Mouse (Mus musculus): ENCODE results near the gene Smim6. TPM values are rescaled to one million over a fixed set of nuclear protein-coding genes. Genes with fewer than 3 reads are reported as not detected.
A peak's percentile ranks its signal among the peaks of the same experiment; 100 is the strongest.

The Smim6 gene
- polyA plus RNA-seq, 1 experiment from 2014 or later = 40.9 TPM

DNA sequence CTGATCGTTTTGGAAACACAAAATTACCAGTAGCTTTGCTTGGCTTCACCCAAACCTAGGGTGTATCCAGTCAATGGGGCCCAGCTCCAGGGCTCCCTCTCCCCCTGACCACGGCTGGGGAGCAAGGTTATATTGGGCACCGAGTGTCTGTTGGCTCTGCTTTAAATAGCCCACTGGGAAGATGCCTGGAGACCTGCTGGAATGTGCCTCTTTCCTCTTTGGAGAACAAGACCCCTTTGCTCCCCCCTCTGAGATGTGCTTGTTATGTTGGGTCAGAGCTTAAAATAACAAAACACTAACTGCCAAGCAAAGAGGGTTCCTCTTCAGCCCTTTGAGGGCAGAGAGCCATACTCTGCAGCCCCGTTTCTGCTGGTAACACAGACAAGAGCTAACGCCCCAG is 9.6 kb upstream of the Smim6 start:
- no peak for ATAC-seq (ENCODE audit: insufficient read depth, low FRiP score, low read depth)
- no peak overlapping the region for H3K4me2 ChIP-seq
- H3K36me3 ChIP-seq = no peaks in the 10 kb centered on the region
- no peak overlapping the region for H3K4me3 ChIP-seq (replicated peaks)
- 74% methylated on average over 5 of the region's 5 CpGs for WGBS
- no peak overlapping the region for H3K9ac ChIP-seq
- peaks cover 47% of the 10 kb centered on the region for H3K4me1 ChIP-seq
- no peak overlapping the region for H3K27ac ChIP-seq
- no peaks in the 10 kb centered on the region for H3K9me3 ChIP-seq
- no peaks in the 10 kb centered on the region for H3K27me3 ChIP-seq (replicated peaks)

GRCm38 (mm10) chr11:115902831-115903230 is 9.0 kb upstream of the Smim6 start:
- no peak overlapping the region for H3K9ac ChIP-seq
- H3K4me1 ChIP-seq = peaks cover 47% of the 10 kb centered on the region
- H3K9me3 ChIP-seq = no peaks in the 10 kb centered on the region
- no peaks in the 10 kb centered on the region for H3K36me3 ChIP-seq
- no peaks in the 10 kb centered on the region for H3K27me3 ChIP-seq (replicated peaks)
- ATAC-seq (ENCODE audit: insufficient read depth, low FRiP score, low read depth) = no peak
- H3K4me3 ChIP-seq (replicated peaks) = no peak overlapping the region
- peak overlapping the region; percentile 26; the same call in 1 of the 2 replicates for H3K27ac ChIP-seq
- 60% methylated on average over 1 of the region's 1 CpGs for WGBS
- no peak overlapping the region for H3K4me2 ChIP-seq

DNA sequence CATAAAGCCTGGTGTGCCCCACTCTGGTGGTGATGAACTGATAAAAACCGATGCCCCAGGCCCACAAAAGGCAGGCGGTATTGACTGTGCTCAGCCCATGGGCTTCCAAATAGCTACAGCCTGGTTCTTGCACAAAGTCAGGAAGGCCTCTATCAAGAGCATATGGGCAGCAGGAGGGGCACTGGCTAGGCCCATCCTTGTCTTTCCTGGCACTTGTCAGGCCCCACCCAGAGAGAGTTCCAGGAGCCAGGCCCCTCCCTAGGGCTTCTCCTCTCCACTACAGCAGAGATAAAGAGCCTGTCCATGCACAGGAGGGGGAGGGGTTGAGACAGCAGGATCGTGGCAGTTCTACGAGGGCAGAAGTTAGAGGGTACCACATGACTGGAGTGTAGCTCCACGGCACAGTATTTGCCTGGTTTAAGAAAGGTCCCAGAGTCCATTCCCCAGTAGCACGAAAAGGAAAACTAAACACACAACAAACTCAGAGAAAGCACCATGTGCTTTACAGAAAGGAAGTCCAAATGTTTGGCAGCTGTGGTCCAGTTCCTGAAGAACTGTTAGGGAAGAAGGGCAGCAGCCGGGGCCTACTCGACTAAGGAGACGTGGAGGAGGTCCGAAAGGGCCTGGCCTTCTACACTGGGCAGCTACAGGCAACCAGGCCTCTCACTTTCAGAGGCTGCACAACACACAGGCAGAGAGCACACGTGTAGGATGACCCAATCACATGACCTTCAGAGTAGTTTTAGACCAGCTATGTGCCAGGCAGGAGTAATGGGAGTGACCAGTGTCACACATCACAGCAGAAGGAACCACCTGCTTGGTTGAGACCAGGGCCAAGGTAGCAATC is 8.2 kb upstream of the Smim6 start:
- Histone ChIP-seq H3K27me3 (replicated peaks) (no peaks in the 10 kb centered on the region), H3K36me3 (no peaks in the 10 kb centered on the region), H3K4me3 (replicated peaks) (no peak overlapping the region), H3K9me3 (no peaks in the 10 kb centered on the region), H3K4me2 (0 out of 2 replicates have a peak overlapping the region, but pooled peaks have one; percentile 14), H3K4me1 (peaks cover 44% of the 10 kb centered on the region), H3K9ac (no peak overlapping the region), H3K27ac (peak overlapping the region; percentile 67)
- peak; percentile 84 for ATAC-seq (ENCODE audit: insufficient read depth, low FRiP score, low read depth)
- 50% methylated on average over 11 of the region's 11 CpGs for WGBS

GRCm38 (mm10) chr11:115904231-115904955 is 7.4 kb upstream of the Smim6 start:
- Histone ChIP-seq H3K4me3 (replicated peaks) (no peak overlapping the region), H3K9me3 (no peaks in the 10 kb centered on the region), H3K9ac (no peak overlapping the region), H3K4me2 (0 out of 2 replicates have a peak overlapping the region, but pooled peaks have one; percentile 22), H3K36me3 (no peaks in the 10 kb centered on the region), H3K27me3 (replicated peaks) (no peaks in the 10 kb centered on the region), H3K4me1 (peaks cover 42% of the 10 kb centered on the region), H3K27ac (peak overlapping the region; percentile 67)
- WGBS = 63% methylated on average over 8 of the region's 8 CpGs
- no peak for ATAC-seq (ENCODE audit: insufficient read depth, low FRiP score, low read depth)

DNA sequence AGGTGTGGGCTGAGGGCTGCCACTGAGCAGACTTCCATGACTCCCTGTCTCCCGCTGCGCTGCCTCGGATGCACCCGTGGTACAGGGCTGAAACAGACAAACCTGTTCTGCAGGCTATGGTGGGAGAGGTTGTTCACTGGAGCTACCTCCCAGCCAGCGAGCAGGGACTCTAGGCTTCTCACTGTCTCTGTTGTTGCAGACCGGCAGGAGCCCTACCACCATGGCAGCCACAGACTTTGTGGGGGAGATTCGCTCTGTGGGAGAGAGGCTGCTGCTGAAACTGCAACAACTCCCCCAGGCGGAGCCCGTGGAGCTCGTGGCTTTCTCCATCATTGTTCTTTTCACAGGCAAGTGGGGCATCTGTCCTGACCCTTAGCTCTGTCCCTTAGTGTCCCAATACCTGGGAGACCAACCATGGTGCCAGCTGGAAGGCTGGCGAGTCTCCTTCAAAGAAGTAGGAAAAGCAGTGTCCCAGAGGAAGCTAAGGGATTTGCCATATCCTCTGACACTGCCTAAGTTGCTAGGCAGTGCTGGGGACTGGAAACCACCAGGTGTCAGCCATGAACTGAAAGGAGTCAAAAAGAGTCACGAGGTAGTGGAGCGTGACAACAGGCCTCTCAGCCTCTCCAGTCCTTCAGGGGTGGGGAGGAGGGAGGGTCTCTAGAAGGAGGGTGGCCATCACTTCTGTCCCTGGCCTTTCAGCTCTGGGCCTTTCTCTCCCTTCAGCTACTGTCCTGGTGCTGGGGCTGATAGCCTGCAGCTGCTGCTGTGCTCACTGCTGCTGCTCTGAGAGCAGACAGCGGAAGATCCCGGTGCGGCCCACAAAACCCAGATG is 6.6 kb upstream of the Smim6 start:
- 0 out of 2 replicates have a peak, but pooled peaks have one; percentile 24 for ATAC-seq (ENCODE audit: insufficient read depth, low FRiP score, low read depth)
- Histone ChIP-seq H3K4me1 (peaks cover 34% of the 10 kb centered on the region), H3K4me3 (replicated peaks) (no peak overlapping the region), H3K4me2 (0 out of 2 replicates have a peak overlapping the region, but pooled peaks have one; percentile 22), H3K9me3 (no peaks in the 10 kb centered on the region), H3K27ac (peak overlapping the region; percentile 67), H3K9ac (no peak overlapping the region), H3K27me3 (replicated peaks) (no peaks in the 10 kb centered on the region), H3K36me3 (no peaks in the 10 kb centered on the region)
- 55% methylated on average over 16 of the region's 16 CpGs for WGBS

DNA sequence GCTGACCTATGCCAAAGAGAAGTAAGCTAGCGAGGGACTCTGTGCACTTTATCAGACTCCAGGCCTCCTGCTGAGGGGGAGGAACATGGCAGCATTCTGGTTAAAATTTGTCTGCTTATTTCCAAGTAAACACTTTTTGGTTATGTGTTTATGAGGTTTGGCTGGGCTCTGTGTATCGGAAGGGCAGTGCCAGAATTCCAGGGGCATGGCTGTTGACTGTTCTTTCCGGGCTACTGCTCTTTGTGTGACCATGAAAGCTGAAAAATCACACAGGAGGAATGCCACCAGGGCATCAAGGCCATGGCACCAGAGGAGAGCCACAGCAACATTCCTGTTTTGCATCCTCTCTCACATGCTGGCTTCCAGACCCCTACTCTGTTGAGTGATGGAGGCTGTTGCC is 5.7 kb upstream of the Smim6 start:
- 81% methylated on average over 3 of the region's 3 CpGs for WGBS
- Histone ChIP-seq H3K36me3 (no peaks in the 10 kb centered on the region), H3K27ac (no peak overlapping the region; the same call in 1 of the 2 replicates), H3K27me3 (replicated peaks) (no peaks in the 10 kb centered on the region), H3K4me3 (replicated peaks) (no peak overlapping the region), H3K9me3 (no peaks in the 10 kb centered on the region), H3K4me2 (no peak overlapping the region), H3K4me1 (peaks cover 29% of the 10 kb centered on the region), H3K9ac (no peak overlapping the region)
- ATAC-seq (ENCODE audit: insufficient read depth, low FRiP score, low read depth) = no peak

GRCm38 (mm10) chr11:115906521-115906920 is 5.3 kb upstream of the Smim6 start:
- no peaks in the 10 kb centered on the region for H3K36me3 ChIP-seq
- peaks cover 29% of the 10 kb centered on the region for H3K4me1 ChIP-seq
- no peaks in the 10 kb centered on the region for H3K9me3 ChIP-seq
- no peaks in the 10 kb centered on the region for H3K27me3 ChIP-seq (replicated peaks)
- H3K4me3 ChIP-seq (replicated peaks) = no peak overlapping the region
- ATAC-seq (ENCODE audit: insufficient read depth, low FRiP score, low read depth) = no peak
- H3K9ac ChIP-seq = no peak overlapping the region
- H3K4me2 ChIP-seq = no peak overlapping the region
- WGBS = 87% methylated on average over 5 of the region's 5 CpGs
- H3K27ac ChIP-seq = no peak overlapping the region; the same call in 1 of the 2 replicates

DNA sequence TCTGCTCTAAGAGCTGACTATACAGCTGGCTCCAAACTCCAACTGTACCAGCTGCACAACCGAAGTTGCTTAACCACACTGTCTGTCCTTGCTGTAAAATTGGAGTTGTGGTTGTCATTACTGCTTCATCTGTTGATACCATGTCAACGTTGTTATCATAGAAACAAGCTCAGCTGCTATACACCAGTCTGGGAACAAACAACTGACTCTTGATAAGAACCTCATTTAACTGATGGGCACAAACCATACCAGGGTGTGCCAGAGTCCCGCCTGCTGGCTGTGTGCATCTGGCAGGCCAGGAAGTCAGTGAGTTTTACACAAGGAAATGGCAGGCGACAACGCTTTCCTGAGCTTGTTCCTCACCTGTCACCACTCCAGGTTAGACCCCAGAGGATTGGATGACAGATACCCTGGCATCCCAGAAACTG is 669 bp upstream of the Smim6 start:
- H3K4me2 ChIP-seq = peak overlapping the region; percentile 16; the same call in 1 of the 2 replicates
- H3K9ac ChIP-seq = no peak overlapping the region
- no peaks in the 10 kb centered on the region for H3K27me3 ChIP-seq (replicated peaks)
- WGBS = 64% methylated on average over 5 of the region's 5 CpGs
- no peaks in the 10 kb centered on the region for H3K36me3 ChIP-seq
- no peaks in the 10 kb centered on the region for H3K4me1 ChIP-seq
- H3K9me3 ChIP-seq = no peaks in the 10 kb centered on the region
- ATAC-seq (ENCODE audit: insufficient read depth, low FRiP score, low read depth) = peak; percentile 75
- peak overlapping the region; percentile 89 for H3K27ac ChIP-seq
- H3K4me3 ChIP-seq (replicated peaks) = no peak overlapping the region

- H3K27ac ChIP-seq = no peak overlapping the region
- WGBS = 90% methylated on average over 4 of the region's 4 CpGs
- no peaks in the 10 kb centered on the region for H3K9me3 ChIP-seq
- ATAC-seq (ENCODE audit: insufficient read depth, low FRiP score, low read depth) = no peak
- H3K4me1 ChIP-seq = no peaks in the 10 kb centered on the region
- no peak overlapping the region for H3K4me2 ChIP-seq
- no peaks in the 10 kb centered on the region for H3K27me3 ChIP-seq (replicated peaks)
- no peak overlapping the region for H3K9ac ChIP-seq
- no peak overlapping the region for H3K4me3 ChIP-seq (replicated peaks)
- H3K36me3 ChIP-seq = no peaks in the 10 kb centered on the region; the same call in 1 of the 2 replicates
These were observed 4.8 kb downstream of the Smim6 start for GRCm38 (mm10) chr11:115916579-115916978.

GRCm38 (mm10) chr11:115918637-115919036 is 6.8 kb downstream of the Smim6 start:
- no peak for ATAC-seq (ENCODE audit: insufficient read depth, low FRiP score, low read depth)
- no peak overlapping the region for H3K27ac ChIP-seq
- no peaks in the 10 kb centered on the region for H3K27me3 ChIP-seq (replicated peaks)
- no peaks in the 10 kb centered on the region for H3K9me3 ChIP-seq
- H3K4me2 ChIP-seq = no peak overlapping the region
- no peak overlapping the region for H3K9ac ChIP-seq
- peaks cover 7% of the 10 kb centered on the region; the same call in 1 of the 2 replicates for H3K36me3 ChIP-seq
- H3K4me3 ChIP-seq (replicated peaks) = no peak overlapping the region
- 79% methylated on average over 5 of the region's 5 CpGs for WGBS
- H3K4me1 ChIP-seq = no peaks in the 10 kb centered on the region

GRCm38 (mm10) chr11:115919073-115919472 is 7.3 kb downstream of the Smim6 start:
- H3K9me3 ChIP-seq = no peaks in the 10 kb centered on the region
- no peak overlapping the region for H3K4me2 ChIP-seq
- no peak for ATAC-seq (ENCODE audit: insufficient read depth, low FRiP score, low read depth)
- no peak overlapping the region for H3K27ac ChIP-seq
- peaks cover 7% of the 10 kb centered on the region; the same call in 1 of the 2 replicates for H3K36me3 ChIP-seq
- no peak overlapping the region for H3K9ac ChIP-seq
- no peak overlapping the region for H3K4me3 ChIP-seq (replicated peaks)
- H3K4me1 ChIP-seq = no peaks in the 10 kb centered on the region
- 88% methylated on average over 5 of the region's 5 CpGs for WGBS
- no peaks in the 10 kb centered on the region for H3K27me3 ChIP-seq (replicated peaks)

All from stomach, embryonic 15.5 days (tissue).